Mouse (Mus musculus): Measurements from ENCODE around the gene Wdr82.
"Not testable (repeated sequence)": the region's sequence is repeated elsewhere in the genome, so short reads cannot be mapped to it uniquely, and the experiment has no call there.

The Wdr82 gene

GRCm38 (mm10) chr9:106166709-106167108 is 4.0 kb upstream of the Wdr82 start:
- DNase-seq = no peak

GRCm38 (mm10) chr9:106167241-106167640 is 3.5 kb upstream of the Wdr82 start:
- DNase-seq = no peak

- DNase-seq = no peak
Observed at GRCm38 (mm10) chr9:106167703-106168102, 3.0 kb upstream of the Wdr82 start.

- not testable (repeated sequence) for DNase-seq
Observed at GRCm38 (mm10) chr9:106169006-106169405, 1.7 kb upstream of the Wdr82 start.

- DNase-seq = no peak
Observed at GRCm38 (mm10) chr9:106169917-106170316, 811 bp upstream of the Wdr82 start.

GRCm38 (mm10) chr9:106171346-106172158 is 824 bp downstream of the Wdr82 start:
- DNase-seq = peak; percentile 46 to 47

GRCm38 (mm10) chr9:106172527-106172926 is 1.8 kb downstream of the Wdr82 start:
- DNase-seq = no peak

GRCm38 (mm10) chr9:106173363-106173762 is 2.6 kb downstream of the Wdr82 start:
- no peak for DNase-seq

- no peak for DNase-seq
Observed at GRCm38 (mm10) chr9:106175552-106176200, 4.9 kb downstream of the Wdr82 start.

GRCm38 (mm10) chr9:106176769-106177168 is 6.0 kb downstream of the Wdr82 start:
- DNase-seq = no peak

GRCm38 (mm10) chr9:106177799-106178198 is 7.1 kb downstream of the Wdr82 start:
- no peak for DNase-seq

- DNase-seq = no peak
Observed at GRCm38 (mm10) chr9:106179454-106179853, 8.7 kb downstream of the Wdr82 start.

- DNase-seq = no peak
Observed at GRCm38 (mm10) chr9:106179964-106180363, 9.2 kb downstream of the Wdr82 start.

- DNase-seq = no peak
Observed at GRCm38 (mm10) chr9:106182146-106182545, 11.4 kb downstream of the Wdr82 start.

- no peak for DNase-seq
Observed at GRCm38 (mm10) chr9:106183996-106184395, 13.3 kb downstream of the Wdr82 start.

- no peak for DNase-seq
Observed at GRCm38 (mm10) chr9:106191355-106191754, 20.6 kb downstream of the Wdr82 start.

- DNase-seq = no peak
Observed at GRCm38 (mm10) chr9:106192024-106192423, 21.3 kb downstream of the Wdr82 start.

- no peak for DNase-seq
Observed at GRCm38 (mm10) chr9:106192998-106193397, 22.3 kb downstream of the Wdr82 start.

GRCm38 (mm10) chr9:106193930-106194807 is 23.4 kb downstream of the Wdr82 start:
- DNase-seq = no peak

- no peak for DNase-seq
Observed at GRCm38 (mm10) chr9:106195693-106196092, 25.0 kb downstream of the Wdr82 start.

- DNase-seq = no peak
Observed at GRCm38 (mm10) chr9:106197081-106197713, 26.5 kb downstream of the Wdr82 start.

- DNase-seq = no peak
Observed at GRCm38 (mm10) chr9:106197732-106198131, 27.0 kb downstream of the Wdr82 start.
